Mouse (Mus musculus): Measurements from ENCODE around the gene Pip4k2c. TPM values are rescaled to one million over a fixed set of nuclear protein-coding genes. Genes with fewer than 3 reads are reported as not detected.

Pip4k2c gene
- polyA plus RNA-seq, 1 experiment from 2014 or later = 20.3 TPM

DNA sequence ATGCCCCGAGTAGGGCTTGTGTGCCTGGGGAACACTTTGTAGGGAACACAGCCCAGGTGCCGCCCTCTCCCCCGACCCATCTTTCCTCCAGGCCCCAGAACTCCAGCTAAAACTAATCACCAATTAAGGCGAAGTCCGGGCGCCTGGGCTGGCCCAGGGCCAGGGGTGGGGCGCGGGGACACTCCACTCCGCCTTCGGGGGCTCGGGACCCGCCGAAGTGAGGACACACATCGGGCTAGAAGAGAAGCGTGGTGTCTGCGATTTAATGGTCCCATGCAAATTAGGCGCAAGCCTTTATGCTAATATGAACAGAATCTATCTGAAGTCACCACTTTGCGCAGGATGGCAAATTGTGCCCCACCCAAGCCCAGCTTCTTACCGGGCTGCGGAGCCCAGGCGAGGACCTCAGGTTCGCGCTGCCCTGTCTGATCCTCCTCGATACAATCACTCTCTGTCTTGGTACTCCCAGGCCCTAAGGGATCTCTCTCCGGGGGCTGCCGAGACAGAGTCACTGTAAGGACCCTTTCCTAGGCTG, 22.2 kb downstream of the Pip4k2c start:
- H3K36me3 ChIP-seq (ENCODE audit: control insufficient read depth, insufficient read depth, low read length) = peaks cover 8% of the 10 kb centered on the region; the same call in 1 of the 2 replicates
- 1% methylated on average over 26 of the region's 26 CpGs for WGBS

DNA sequence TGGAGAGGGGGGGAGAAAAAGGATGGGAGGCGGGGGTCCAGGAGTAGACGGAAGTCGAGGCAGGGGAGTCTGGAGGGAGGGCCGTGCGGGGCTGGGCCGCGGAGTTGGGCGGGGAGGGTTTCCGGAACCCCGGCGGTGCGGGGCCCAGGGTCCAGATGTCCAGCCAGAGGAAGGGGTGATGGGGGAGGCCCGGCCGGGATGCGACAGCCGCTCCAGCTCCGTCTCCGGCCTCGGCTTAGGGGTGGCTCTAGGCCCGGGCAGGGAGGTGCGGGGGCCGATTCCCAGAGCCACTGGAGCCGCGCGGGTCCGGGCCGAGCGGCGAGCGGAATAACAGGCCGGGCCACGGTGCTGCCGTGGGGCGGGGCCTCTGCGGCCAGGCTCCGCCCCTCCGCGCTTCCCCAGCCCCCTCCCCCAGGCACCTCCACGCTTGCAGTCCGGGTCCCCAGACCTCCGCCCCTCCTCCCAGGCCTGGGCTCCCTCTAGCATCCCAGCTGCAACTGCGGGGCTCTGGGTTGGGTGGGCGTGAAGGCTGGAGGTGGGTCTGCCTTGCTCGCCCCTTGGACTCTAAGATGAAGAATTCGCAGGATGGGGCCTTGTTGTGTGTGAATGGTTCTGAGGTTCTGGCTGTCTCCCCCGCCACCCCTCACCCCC, 22.8 kb downstream of the Pip4k2c start:
- Histone ChIP-seq H3K36me3 (ENCODE audit: control insufficient read depth, insufficient read depth, low read length) (peaks cover 8% of the 10 kb centered on the region; the same call in 1 of the 2 replicates), H3K4me2 (ENCODE audit: low read depth, severe bottlenecking) (peak overlapping the region; percentile 66)

More for the DNA sequence above, 22.2 kb downstream of the Pip4k2c start:
- Histone ChIP-seq H3K27me3 (ENCODE audit: control insufficient read depth, insufficient read depth, low read length) (no peaks in the 10 kb centered on the region), H3K4me2 (ENCODE audit: low read depth, severe bottlenecking) (peak overlapping the region; percentile 66), H3K9ac (ENCODE audit: low read length) (peak overlapping the region; percentile 86), H3K4me1 (ENCODE audit: control insufficient read depth, insufficient read depth, low read length) (peaks cover 18% of the 10 kb centered on the region; the same call in 1 of the 2 replicates), H3K27ac (replicated peaks; ENCODE audit: low read depth, low read length) (peak overlapping the region; percentile 91), H3K9me3 (ENCODE audit: control insufficient read depth, low read length) (no peaks in the 10 kb centered on the region), H3K4me3 (ENCODE audit: low read depth, low read length) (peak overlapping the region; percentile 81)
- DNase-seq (ENCODE audit: low spot score) (no peak), ATAC-seq (ENCODE audit: insufficient number of reproducible peaks, low FRiP score, low TSS enrichment, low read depth) (no peak; the same call in 1 of the 2 replicates)

DNA sequence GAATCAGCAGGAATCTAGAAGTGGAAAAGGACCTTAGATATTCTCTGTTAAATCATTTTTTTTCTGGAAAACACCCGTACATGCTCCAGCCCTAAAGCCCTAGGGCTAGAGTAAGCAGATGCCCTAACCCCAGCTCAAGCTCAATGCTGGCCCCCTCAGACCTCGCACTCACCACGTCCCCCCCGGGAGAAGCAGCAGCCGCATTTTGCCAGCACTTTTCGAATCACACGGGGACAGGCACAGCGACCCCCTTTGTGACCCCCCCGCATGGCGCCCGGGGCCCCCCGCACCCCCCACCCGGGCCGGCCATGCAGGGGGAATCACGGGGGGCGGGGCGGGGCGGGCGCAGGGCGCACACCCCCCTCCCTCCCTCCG, 23.3 kb downstream of the Pip4k2c start:
- under 1% methylated on average over 16 of the region's 21 CpGs for WGBS
- Histone ChIP-seq H3K9ac (ENCODE audit: low read length) (peak overlapping the region; percentile 86), H3K36me3 (ENCODE audit: control insufficient read depth, insufficient read depth, low read length) (peaks cover 7% of the 10 kb centered on the region; the same call in 1 of the 2 replicates), H3K4me2 (ENCODE audit: low read depth, severe bottlenecking) (peak overlapping the region; percentile 66), H3K27me3 (ENCODE audit: control insufficient read depth, insufficient read depth, low read length) (no peaks in the 10 kb centered on the region), H3K4me1 (ENCODE audit: control insufficient read depth, insufficient read depth, low read length) (peaks cover 21% of the 10 kb centered on the region; the same call in 1 of the 2 replicates), H3K4me3 (ENCODE audit: low read depth, low read length) (peak overlapping the region; percentile 81), H3K27ac (replicated peaks; ENCODE audit: low read depth, low read length) (peak overlapping the region; percentile 91; the same call in 1 of the 2 replicates), H3K9me3 (ENCODE audit: control insufficient read depth, low read length) (no peaks in the 10 kb centered on the region)
- DNase-seq (ENCODE audit: low spot score) (no peak), ATAC-seq (ENCODE audit: insufficient number of reproducible peaks, low FRiP score, low TSS enrichment, low read depth) (no peak)

More for the DNA sequence above, 22.8 kb downstream of the Pip4k2c start:
- Histone ChIP-seq H3K27ac (replicated peaks; ENCODE audit: low read depth, low read length) (peak overlapping the region; percentile 91), H3K27me3 (ENCODE audit: control insufficient read depth, insufficient read depth, low read length) (no peaks in the 10 kb centered on the region), H3K4me1 (ENCODE audit: control insufficient read depth, insufficient read depth, low read length) (peaks cover 21% of the 10 kb centered on the region; the same call in 1 of the 2 replicates), H3K4me3 (ENCODE audit: low read depth, low read length) (peak overlapping the region; percentile 81), H3K9ac (ENCODE audit: low read length) (peak overlapping the region; percentile 86), H3K9me3 (ENCODE audit: control insufficient read depth, low read length) (no peaks in the 10 kb centered on the region)
- WGBS = under 1% methylated on average over 41 of the region's 46 CpGs
- peak; percentile 84 for ATAC-seq (ENCODE audit: insufficient number of reproducible peaks, low FRiP score, low TSS enrichment, low read depth)
- DNase-seq (ENCODE audit: low spot score) = peak; percentile 88

DNA sequence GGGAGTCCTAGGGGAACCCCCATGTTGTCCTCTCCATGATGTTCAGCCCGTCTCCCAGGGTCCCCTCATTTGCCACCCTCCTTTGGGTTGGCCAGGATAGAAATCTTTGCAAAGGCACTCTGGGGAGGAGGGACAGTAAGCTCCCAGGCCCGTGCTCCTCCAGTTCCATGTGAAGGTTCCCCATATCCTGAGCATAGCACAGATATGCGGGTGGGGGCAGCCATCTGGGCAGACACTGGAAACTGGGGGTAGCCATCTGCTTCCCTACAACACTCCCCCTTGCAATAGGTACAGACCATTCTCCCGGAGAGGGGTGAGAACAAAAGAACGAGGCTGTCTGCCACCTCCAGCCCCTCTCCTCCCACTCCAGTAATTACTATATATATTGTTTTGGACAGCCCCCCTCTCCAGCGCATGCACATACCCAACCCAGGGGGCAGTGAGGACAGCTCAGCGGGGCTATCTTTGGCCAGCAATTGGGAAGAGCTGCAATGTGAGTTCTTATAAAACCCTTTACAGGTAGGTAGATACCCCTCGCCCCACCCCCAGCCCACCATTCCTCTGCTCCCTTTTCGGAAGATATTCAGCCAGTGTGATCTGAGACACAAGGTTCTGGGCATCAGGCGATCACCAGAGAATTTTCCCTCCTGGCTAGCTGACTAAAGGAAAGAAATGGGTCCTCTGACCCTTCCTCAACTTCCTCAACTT, 23.9 kb downstream of the Pip4k2c start:
- ATAC-seq (ENCODE audit: insufficient number of reproducible peaks, low FRiP score, low TSS enrichment, low read depth) = no peak
- Histone ChIP-seq H3K4me3 (ENCODE audit: low read depth, low read length) (peak overlapping the region; percentile 81), H3K9ac (ENCODE audit: low read length) (peak overlapping the region; percentile 86), H3K27ac (replicated peaks; ENCODE audit: low read depth, low read length) (peak overlapping the region; percentile 91; the same call in 1 of the 2 replicates), H3K4me2 (ENCODE audit: low read depth, severe bottlenecking) (peak overlapping the region; percentile 66), H3K36me3 (ENCODE audit: control insufficient read depth, insufficient read depth, low read length) (peaks cover 4% of the 10 kb centered on the region; the same call in 1 of the 2 replicates), H3K27me3 (ENCODE audit: control insufficient read depth, insufficient read depth, low read length) (no peaks in the 10 kb centered on the region), H3K4me1 (ENCODE audit: control insufficient read depth, insufficient read depth, low read length) (peaks cover 21% of the 10 kb centered on the region; the same call in 1 of the 2 replicates), H3K9me3 (ENCODE audit: control insufficient read depth, low read length) (no peaks in the 10 kb centered on the region)
- DNase-seq (ENCODE audit: low spot score) = peak; percentile 29
- 36% methylated on average over 10 of the region's 10 CpGs for WGBS

DNA sequence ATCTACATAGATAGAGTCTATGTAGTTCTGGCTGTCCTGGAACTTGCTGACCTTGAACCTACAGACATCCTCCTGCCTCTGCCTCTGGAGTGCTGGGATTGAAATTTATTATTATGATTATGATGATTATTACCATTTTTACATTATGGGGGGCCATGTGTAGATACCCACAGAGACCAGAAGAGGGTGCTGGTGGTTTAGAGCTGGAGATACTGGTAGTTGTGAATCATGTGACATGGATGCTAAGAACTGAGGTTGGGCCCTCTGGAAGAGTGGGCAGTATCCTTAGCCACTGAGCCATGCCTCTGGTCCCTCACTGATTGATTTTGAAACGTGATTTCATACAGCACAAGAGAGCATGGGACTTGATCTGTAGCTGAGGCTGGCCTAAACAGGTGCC, 24.9 kb downstream of the Pip4k2c start:
- H3K36me3 ChIP-seq (ENCODE audit: control insufficient read depth, insufficient read depth, low read length) = peaks cover 4% of the 10 kb centered on the region; the same call in 1 of the 2 replicates
- ATAC-seq (ENCODE audit: insufficient number of reproducible peaks, low FRiP score, low TSS enrichment, low read depth) (no peak), DNase-seq (ENCODE audit: low spot score) (no peak)
- H3K27ac ChIP-seq (replicated peaks; ENCODE audit: low read depth, low read length) = no peak overlapping the region
- H3K4me3 ChIP-seq (ENCODE audit: low read depth, low read length) = no peak overlapping the region
- H3K4me1 ChIP-seq (ENCODE audit: control insufficient read depth, insufficient read depth, low read length) = peaks cover 21% of the 10 kb centered on the region; the same call in 1 of the 2 replicates
- no peaks in the 10 kb centered on the region; the same call in 1 of the 2 replicates for H3K27me3 ChIP-seq (ENCODE audit: control insufficient read depth, insufficient read depth, low read length)
- no peak overlapping the region for H3K9ac ChIP-seq (ENCODE audit: low read length)
- no peak overlapping the region for H3K4me2 ChIP-seq (ENCODE audit: low read depth, severe bottlenecking)
- 89% methylated on average over 1 of the region's 1 CpGs for WGBS
- H3K9me3 ChIP-seq (ENCODE audit: control insufficient read depth, low read length) = no peaks in the 10 kb centered on the region

DNA sequence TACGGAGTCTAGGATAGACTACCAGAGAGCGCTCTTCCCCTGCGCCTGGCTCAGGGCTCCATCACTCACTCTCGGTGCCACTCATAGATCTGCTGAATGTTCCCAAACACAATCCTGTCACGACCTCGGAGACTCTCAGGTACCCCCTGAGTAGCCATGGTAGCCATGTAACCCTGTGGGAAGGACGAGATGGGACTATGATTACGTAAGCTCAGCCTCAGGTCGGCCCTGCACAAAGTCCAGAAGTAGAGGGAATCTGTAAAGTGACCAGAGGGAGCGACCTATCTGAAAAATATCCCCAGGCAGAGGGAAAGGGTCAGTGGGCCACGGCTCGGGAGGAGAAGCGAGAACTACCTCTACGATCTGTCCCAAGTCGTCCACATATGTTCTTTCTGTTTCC, 25.9 kb downstream of the Pip4k2c start:
- no peak for DNase-seq (ENCODE audit: low spot score)
- WGBS = 84% methylated on average over 15 of the region's 15 CpGs
- H3K9ac ChIP-seq (ENCODE audit: low read length) = no peak overlapping the region
- H3K27ac ChIP-seq (replicated peaks; ENCODE audit: low read depth, low read length) = no peak overlapping the region
- no peak overlapping the region for H3K4me2 ChIP-seq (ENCODE audit: low read depth, severe bottlenecking)
- H3K9me3 ChIP-seq (ENCODE audit: control insufficient read depth, low read length) = no peaks in the 10 kb centered on the region
- peaks cover 8% of the 10 kb centered on the region for H3K27me3 ChIP-seq (ENCODE audit: control insufficient read depth, insufficient read depth, low read length)
- no peak overlapping the region for H3K4me3 ChIP-seq (ENCODE audit: low read depth, low read length)
- peaks cover 4% of the 10 kb centered on the region; the same call in 1 of the 2 replicates for H3K36me3 ChIP-seq (ENCODE audit: control insufficient read depth, insufficient read depth, low read length)
- H3K4me1 ChIP-seq (ENCODE audit: control insufficient read depth, insufficient read depth, low read length) = peaks cover 20% of the 10 kb centered on the region; the same call in 1 of the 2 replicates
- ATAC-seq (ENCODE audit: insufficient number of reproducible peaks, low FRiP score, low TSS enrichment, low read depth) = no peak

DNA sequence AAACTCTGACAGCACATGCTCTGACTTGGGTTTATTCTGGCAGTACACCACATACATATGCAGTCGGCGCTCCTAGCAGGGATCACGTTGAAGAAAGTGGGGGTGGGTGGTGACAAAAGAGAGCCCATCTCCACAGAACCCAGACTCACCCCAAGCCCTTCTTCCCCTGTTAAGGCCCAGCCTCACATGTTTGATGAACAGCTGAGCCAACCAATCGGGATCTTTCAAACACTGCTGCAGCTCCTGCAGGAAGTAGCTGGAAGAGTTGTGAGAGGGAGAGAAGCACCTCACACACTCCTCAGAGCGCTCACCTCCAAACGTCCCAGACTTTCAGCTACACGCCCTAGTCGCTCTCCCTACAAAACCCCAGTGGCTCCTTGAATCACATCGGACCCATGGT, 26.3 kb downstream of the Pip4k2c start:
- peaks cover 4% of the 10 kb centered on the region; the same call in 1 of the 2 replicates for H3K36me3 ChIP-seq (ENCODE audit: control insufficient read depth, insufficient read depth, low read length)
- H3K9ac ChIP-seq (ENCODE audit: low read length) = no peak overlapping the region
- DNase-seq (ENCODE audit: low spot score) (no peak), ATAC-seq (ENCODE audit: insufficient number of reproducible peaks, low FRiP score, low TSS enrichment, low read depth) (no peak)
- H3K4me1 ChIP-seq (ENCODE audit: control insufficient read depth, insufficient read depth, low read length) = peaks cover 18% of the 10 kb centered on the region; the same call in 1 of the 2 replicates
- peaks cover 11% of the 10 kb centered on the region for H3K27me3 ChIP-seq (ENCODE audit: control insufficient read depth, insufficient read depth, low read length)
- H3K9me3 ChIP-seq (ENCODE audit: control insufficient read depth, low read length) = no peaks in the 10 kb centered on the region
- no peak overlapping the region for H3K27ac ChIP-seq (replicated peaks; ENCODE audit: low read depth, low read length)
- no peak overlapping the region for H3K4me2 ChIP-seq (ENCODE audit: low read depth, severe bottlenecking)
- H3K4me3 ChIP-seq (ENCODE audit: low read depth, low read length) = no peak overlapping the region
- WGBS = 70% methylated on average over 9 of the region's 9 CpGs

DNA sequence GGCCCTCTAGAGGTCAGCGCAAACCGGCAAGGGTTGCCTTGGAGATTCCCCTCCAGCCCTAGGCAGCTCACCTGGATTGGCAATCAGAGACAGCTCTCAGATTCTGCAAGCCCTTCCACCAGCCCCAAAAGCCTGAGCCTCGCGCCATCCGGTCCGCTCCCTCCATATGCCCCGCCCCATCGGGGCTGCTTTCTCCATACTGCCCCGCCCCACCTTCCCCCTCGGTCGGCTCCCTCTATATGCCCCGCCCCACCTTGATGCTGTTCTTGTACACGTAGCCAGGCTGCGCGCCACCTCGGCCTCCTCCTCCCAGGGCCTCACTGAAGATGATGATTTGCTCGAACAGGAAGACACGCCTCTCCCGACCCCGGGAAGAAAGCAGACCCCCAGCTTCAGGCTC, 27.6 kb downstream of the Pip4k2c start:
- Histone ChIP-seq H3K9ac (ENCODE audit: low read length) (no peak overlapping the region), H3K27ac (replicated peaks; ENCODE audit: low read depth, low read length) (no peak overlapping the region), H3K9me3 (ENCODE audit: control insufficient read depth, low read length) (no peaks in the 10 kb centered on the region), H3K4me1 (ENCODE audit: control insufficient read depth, insufficient read depth, low read length) (peaks cover 24% of the 10 kb centered on the region; the same call in 1 of the 2 replicates), H3K4me2 (ENCODE audit: low read depth, severe bottlenecking) (peak overlapping the region; percentile 10; the same call in 1 of the 2 replicates), H3K27me3 (ENCODE audit: control insufficient read depth, insufficient read depth, low read length) (peaks cover 24% of the 10 kb centered on the region), H3K36me3 (ENCODE audit: control insufficient read depth, insufficient read depth, low read length) (peaks cover 4% of the 10 kb centered on the region; the same call in 1 of the 2 replicates), H3K4me3 (ENCODE audit: low read depth, low read length) (no peak overlapping the region)
- DNase-seq (ENCODE audit: low spot score) = peak; percentile 43
- no peak for ATAC-seq (ENCODE audit: insufficient number of reproducible peaks, low FRiP score, low TSS enrichment, low read depth)
- 10% methylated on average over 20 of the region's 20 CpGs for WGBS

Measured in limb, embryonic 11.5 days (tissue).